Mouse (Mus musculus): ENCODE data around the gene Hist1h2bk. TPM values are rescaled to one million over a fixed set of nuclear protein-coding genes. Genes with fewer than 3 reads are reported as not detected.

Gene Hist1h2bk
- polyA plus RNA-seq, 1 experiment = 8.2 TPM

DNA sequence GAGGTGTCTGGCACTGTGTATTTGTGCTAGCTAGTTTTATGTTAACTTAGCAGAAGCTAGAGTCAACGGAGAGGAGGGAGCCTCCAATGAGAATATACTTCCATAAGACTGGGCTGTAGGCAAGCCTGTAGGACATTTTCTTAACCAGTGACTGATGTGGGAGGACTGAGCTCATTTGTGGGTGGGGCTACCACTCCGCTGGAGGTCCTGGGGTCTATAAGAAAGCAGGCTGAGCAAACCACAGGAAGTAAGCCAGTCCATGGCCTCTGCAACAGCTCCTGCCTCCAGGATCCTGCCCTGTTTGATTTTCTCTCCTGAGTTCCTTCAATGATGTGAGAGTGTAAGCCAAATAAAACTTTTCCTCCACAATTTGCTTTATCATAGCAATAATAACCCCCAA lies 9.6 kb downstream of the Hist1h2bk start:
- H3K79me2 ChIP-seq (ENCODE audit: control insufficient read depth, insufficient read depth) = no peaks in the 10 kb centered on the region
- H3K36me3 ChIP-seq (ENCODE audit: control insufficient read depth, insufficient read depth) = no peaks in the 10 kb centered on the region
- TF ChIP-seq POLR2A (IDR thresholded peaks at IDR 0.05; ENCODE audit: insufficient read length, low read depth) = no peak
- TF ChIP-seq TCF3 (IDR thresholded peaks at IDR 0.05; ENCODE audit: insufficient read length, low read depth) = no peak
- TF ChIP-seq SRF (IDR thresholded peaks at IDR 0.05; ENCODE audit: control insufficient read depth, insufficient read length, low read depth) = no peak
- TF ChIP-seq E2F4 (IDR thresholded peaks at IDR 0.05; ENCODE audit: insufficient read depth) = no peak
- TF ChIP-seq MYOG (IDR thresholded peaks at IDR 0.05; ENCODE audit: control insufficient read depth in 1 of 3, insufficient read depth in 1 of 3, insufficient read length in 2 of 3, low read depth in 2 of 3) = no peak
- no peak for TF ChIP-seq MYOD1 (IDR thresholded peaks at IDR 0.05; ENCODE audit: control insufficient read depth in 1 of 3, insufficient read length in 2 of 3, low read depth in 2 of 3)
- TF ChIP-seq REST (IDR thresholded peaks at IDR 0.05; ENCODE audit: insufficient read depth, insufficient read length) = no peak
- no peak for TF ChIP-seq TCF12 (IDR thresholded peaks at IDR 0.05; ENCODE audit: insufficient read depth, poor library complexity, severe bottlenecking)
- TF ChIP-seq POLR2AphosphoS2 (IDR thresholded peaks at IDR 0.05; ENCODE audit: insufficient read length, low read depth) = no peak
- TF ChIP-seq MAX (IDR thresholded peaks at IDR 0.05; ENCODE audit: low read depth) = no peak
- no peak for TF ChIP-seq CEBPB (IDR thresholded peaks at IDR 0.05; ENCODE audit: insufficient read depth, poor library complexity, severe bottlenecking)
- TF ChIP-seq USF1 (IDR thresholded peaks at IDR 0.05; ENCODE audit: low read depth) = no peak
- H3K4me2 ChIP-seq (ENCODE audit: low read depth) = no peak overlapping the region
- H3K27me3 ChIP-seq (ENCODE audit: control insufficient read depth, insufficient read depth, insufficient read length) = no peaks in the 10 kb centered on the region
- no peak overlapping the region for H3ac ChIP-seq (ENCODE audit: control insufficient read depth, insufficient read length)
- H3K4me3 ChIP-seq = no peak overlapping the region

DNA sequence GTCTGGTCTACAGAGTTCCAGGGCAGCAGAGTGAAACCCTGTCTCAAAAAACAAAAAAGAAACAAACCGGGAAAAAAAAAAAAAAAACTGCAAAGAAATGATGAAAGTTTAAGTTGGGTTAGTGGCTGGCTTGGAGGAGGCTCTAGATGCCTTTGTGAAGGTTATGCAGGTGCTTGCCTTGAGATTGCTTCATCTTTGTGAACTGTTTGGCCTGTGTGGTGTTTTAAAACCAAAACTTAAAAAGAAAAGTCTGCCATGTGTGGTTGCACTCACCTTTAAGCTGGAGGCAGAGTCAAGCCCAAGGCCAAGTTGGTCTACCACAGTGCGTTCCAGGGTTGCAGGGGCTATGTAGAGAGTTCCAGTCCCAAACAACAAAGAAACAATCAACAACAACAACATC lies 13.4 kb downstream of the Hist1h2bk start:
- H3K79me2 ChIP-seq (ENCODE audit: control insufficient read depth, insufficient read depth) = no peaks in the 10 kb centered on the region
- no peaks in the 10 kb centered on the region for H3K36me3 ChIP-seq (ENCODE audit: control insufficient read depth, insufficient read depth)
- H3K27me3 ChIP-seq (ENCODE audit: control insufficient read depth, insufficient read depth, insufficient read length) = no peaks in the 10 kb centered on the region
- no peak overlapping the region for H3ac ChIP-seq (ENCODE audit: control insufficient read depth, insufficient read length)
- H3K4me2 ChIP-seq (ENCODE audit: low read depth) = no peak overlapping the region
- H3K4me3 ChIP-seq = peak overlapping the region; percentile 30
- TF ChIP-seq TCF3 (IDR thresholded peaks at IDR 0.05; ENCODE audit: insufficient read length, low read depth) (no peak), USF1 (IDR thresholded peaks at IDR 0.05; ENCODE audit: low read depth) (no peak), MYOD1 (IDR thresholded peaks at IDR 0.05; ENCODE audit: control insufficient read depth in 1 of 3, insufficient read length in 2 of 3, low read depth in 2 of 3) (no peak), MYOG (IDR thresholded peaks at IDR 0.05; ENCODE audit: control insufficient read depth in 1 of 3, insufficient read depth in 1 of 3, insufficient read length in 2 of 3, low read depth in 2 of 3) (no peak), CEBPB (IDR thresholded peaks at IDR 0.05; ENCODE audit: insufficient read depth, poor library complexity, severe bottlenecking) (no peak), REST (IDR thresholded peaks at IDR 0.05; ENCODE audit: insufficient read depth, insufficient read length) (no peak), TCF12 (IDR thresholded peaks at IDR 0.05; ENCODE audit: insufficient read depth, poor library complexity, severe bottlenecking) (no peak), MAX (IDR thresholded peaks at IDR 0.05; ENCODE audit: low read depth) (no peak), POLR2A (IDR thresholded peaks at IDR 0.05; ENCODE audit: insufficient read length, low read depth) (no peak), POLR2AphosphoS2 (IDR thresholded peaks at IDR 0.05; ENCODE audit: insufficient read length, low read depth) (no peak), SRF (IDR thresholded peaks at IDR 0.05; ENCODE audit: control insufficient read depth, insufficient read length, low read depth) (no peak), E2F4 (IDR thresholded peaks at IDR 0.05; ENCODE audit: insufficient read depth) (no peak)

DNA sequence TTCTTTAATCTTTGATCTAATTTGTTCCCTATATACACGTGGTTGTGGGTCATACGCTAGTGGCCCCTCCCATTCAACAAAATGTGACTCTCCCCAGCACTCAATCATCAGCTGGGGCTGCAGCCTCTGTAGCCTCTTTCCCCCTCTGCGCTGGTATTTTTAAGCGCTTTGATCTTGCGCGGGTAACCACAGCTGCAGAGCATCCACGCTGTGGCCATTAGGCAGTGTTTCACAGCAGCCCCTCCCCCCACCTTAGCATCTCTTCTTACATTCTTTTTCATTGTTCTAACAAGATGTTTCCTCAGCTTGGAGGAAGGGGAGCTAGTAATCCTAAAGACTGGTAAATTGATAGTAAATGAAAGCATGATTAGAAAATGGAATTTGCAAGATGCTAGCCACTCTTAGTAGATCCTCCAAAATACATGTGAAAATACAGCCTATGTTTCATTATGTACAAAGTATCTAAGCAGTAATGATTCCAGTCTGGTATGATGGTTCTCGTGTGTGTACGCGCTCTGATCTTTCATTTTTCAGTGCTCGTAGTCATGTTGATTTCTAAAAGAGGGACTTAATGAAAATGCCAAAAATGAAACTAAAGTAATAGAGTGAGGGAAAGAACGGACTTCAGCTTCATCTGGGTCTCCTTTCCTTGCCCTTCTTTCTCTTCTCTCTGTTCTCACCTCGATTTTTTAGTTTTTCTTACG lies 14.2 kb downstream of the Hist1h2bk start:
- Histone ChIP-seq H3ac (ENCODE audit: control insufficient read depth, insufficient read length) (no peak overlapping the region), H3K79me2 (ENCODE audit: control insufficient read depth, insufficient read depth) (no peaks in the 10 kb centered on the region), H3K4me3 (peak overlapping the region; percentile 30), H3K36me3 (ENCODE audit: control insufficient read depth, insufficient read depth) (no peaks in the 10 kb centered on the region), H3K27me3 (ENCODE audit: control insufficient read depth, insufficient read depth, insufficient read length) (no peaks in the 10 kb centered on the region), H3K4me2 (ENCODE audit: low read depth) (peak overlapping the region; percentile 67)
- TF ChIP-seq MYOD1 (IDR thresholded peaks at IDR 0.05; ENCODE audit: control insufficient read depth in 1 of 3, insufficient read length in 2 of 3, low read depth in 2 of 3) = no peak
- no peak for TF ChIP-seq TCF12 (IDR thresholded peaks at IDR 0.05; ENCODE audit: insufficient read depth, poor library complexity, severe bottlenecking)
- peak in 1 of 3 experiments; percentile 14 for TF ChIP-seq MYOG (IDR thresholded peaks at IDR 0.05; ENCODE audit: control insufficient read depth in 1 of 3, insufficient read depth in 1 of 3, insufficient read length in 2 of 3, low read depth in 2 of 3)
- TF ChIP-seq CEBPB (IDR thresholded peaks at IDR 0.05; ENCODE audit: insufficient read depth, poor library complexity, severe bottlenecking) = peak; percentile 65; the same call in 1 of the 2 replicates

DNA sequence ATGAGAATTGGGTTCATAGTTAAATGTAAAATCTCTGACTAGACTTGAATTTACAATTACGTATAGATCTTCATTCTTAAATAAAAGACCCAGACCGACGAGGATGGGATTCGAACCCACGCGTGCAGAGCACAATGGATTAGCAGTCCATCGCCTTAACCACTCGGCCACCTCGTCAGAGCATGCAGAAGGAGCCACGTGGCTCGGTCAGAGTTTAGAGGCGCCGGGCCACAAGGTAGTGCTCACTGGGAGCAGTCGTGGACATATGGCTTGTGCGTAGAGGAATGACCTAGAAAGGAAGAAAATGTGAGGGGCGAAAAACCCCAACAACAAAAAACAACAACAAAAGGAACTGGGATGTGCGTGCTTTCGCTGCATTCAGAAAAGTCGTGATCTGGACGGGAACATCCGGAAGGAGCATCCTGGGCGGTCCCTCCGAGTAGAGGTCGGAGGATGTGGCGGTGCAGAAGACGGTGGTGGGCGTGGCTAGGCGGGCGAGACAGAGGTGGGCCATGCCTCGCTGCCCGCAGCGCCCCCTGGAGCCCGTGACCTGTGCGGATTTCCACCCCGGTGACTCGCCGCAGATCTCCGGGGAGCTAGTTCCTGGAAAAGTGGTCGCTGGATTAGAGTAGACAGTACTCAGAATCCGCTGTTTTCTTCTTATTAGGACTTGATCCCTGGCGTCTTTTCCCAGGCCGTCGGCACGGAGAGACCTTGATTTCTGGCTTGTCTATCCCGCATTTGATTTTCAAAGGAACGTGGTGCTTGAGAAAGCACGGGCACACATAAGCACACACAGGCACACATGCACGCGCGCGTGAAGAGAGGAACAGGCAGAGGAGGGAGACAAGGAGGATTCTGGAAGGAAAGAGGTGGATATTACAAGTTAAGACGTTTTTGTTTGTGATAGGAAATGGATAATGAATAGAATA lies 15.2 kb downstream of the Hist1h2bk start:
- no peak for TF ChIP-seq CEBPB (IDR thresholded peaks at IDR 0.05; ENCODE audit: insufficient read depth, poor library complexity, severe bottlenecking)
- no peak for TF ChIP-seq TCF12 (IDR thresholded peaks at IDR 0.05; ENCODE audit: insufficient read depth, poor library complexity, severe bottlenecking)
- peak; percentile 58 for TF ChIP-seq USF1 (IDR thresholded peaks at IDR 0.05; ENCODE audit: low read depth)
- TF ChIP-seq TCF3 (IDR thresholded peaks at IDR 0.05; ENCODE audit: insufficient read length, low read depth) = no peak
- TF ChIP-seq MAX (IDR thresholded peaks at IDR 0.05; ENCODE audit: low read depth) = peak; percentile 79
- no peak for TF ChIP-seq SRF (IDR thresholded peaks at IDR 0.05; ENCODE audit: control insufficient read depth, insufficient read length, low read depth)
- no peak for TF ChIP-seq REST (IDR thresholded peaks at IDR 0.05; ENCODE audit: insufficient read depth, insufficient read length)
- no peak for TF ChIP-seq POLR2AphosphoS2 (IDR thresholded peaks at IDR 0.05; ENCODE audit: insufficient read length, low read depth)
- TF ChIP-seq MYOG (IDR thresholded peaks at IDR 0.05; ENCODE audit: control insufficient read depth in 1 of 3, insufficient read depth in 1 of 3, insufficient read length in 2 of 3, low read depth in 2 of 3) = peak in 1 of 3 experiments; percentile 18
- no peak for TF ChIP-seq POLR2A (IDR thresholded peaks at IDR 0.05; ENCODE audit: insufficient read length, low read depth)
- TF ChIP-seq MYOD1 (IDR thresholded peaks at IDR 0.05; ENCODE audit: control insufficient read depth in 1 of 3, insufficient read length in 2 of 3, low read depth in 2 of 3) = no peak
- TF ChIP-seq E2F4 (IDR thresholded peaks at IDR 0.05; ENCODE audit: insufficient read depth) = no peak
- no peaks in the 10 kb centered on the region for H3K27me3 ChIP-seq (ENCODE audit: control insufficient read depth, insufficient read depth, insufficient read length)

More for the DNA sequence above, 15.2 kb downstream of the Hist1h2bk start:
- H3K4me2 ChIP-seq (ENCODE audit: low read depth) = peak overlapping the region; percentile 67
- H3ac ChIP-seq (ENCODE audit: control insufficient read depth, insufficient read length) = peak overlapping the region; percentile 2
- no peaks in the 10 kb centered on the region for H3K79me2 ChIP-seq (ENCODE audit: control insufficient read depth, insufficient read depth)
- no peaks in the 10 kb centered on the region for H3K36me3 ChIP-seq (ENCODE audit: control insufficient read depth, insufficient read depth)
- H3K4me3 ChIP-seq = peak overlapping the region; percentile 30

Measured in myocyte (in vitro differentiated cells).